Mouse (Mus musculus) ovary, postnatal 36 days (tissue): ENCODE data around the gene H2-DMa.

ENCODE experiments used
- DNase-seq: peaks from one replicate; pipeline ENCODE4 v3.0.0; 2022; ENCODE audit warnings: low spot score, mixed read lengths

Gene H2-DMa

DNA sequence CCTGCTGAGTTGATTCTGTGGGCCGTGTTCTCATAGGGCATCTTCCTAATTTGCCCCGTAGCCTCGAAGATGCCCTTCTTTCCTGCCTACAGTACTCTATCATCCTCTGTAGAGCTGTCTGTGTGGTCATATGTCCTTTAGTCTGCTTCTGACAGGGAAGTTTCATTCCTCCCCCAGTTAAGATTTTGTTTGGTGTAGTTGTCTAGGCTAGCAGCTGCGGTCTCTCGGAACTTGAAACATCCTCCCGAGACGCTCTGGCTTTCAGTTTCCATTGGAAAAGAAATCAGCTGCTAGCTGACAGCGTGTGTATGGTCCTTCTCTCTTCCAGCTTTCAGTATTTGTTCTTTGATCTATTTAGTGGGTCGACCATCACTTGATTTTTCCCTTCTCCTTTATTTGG, 14.5 kb upstream of the H2-DMa start:
- DNase-seq: no peak

DNA sequence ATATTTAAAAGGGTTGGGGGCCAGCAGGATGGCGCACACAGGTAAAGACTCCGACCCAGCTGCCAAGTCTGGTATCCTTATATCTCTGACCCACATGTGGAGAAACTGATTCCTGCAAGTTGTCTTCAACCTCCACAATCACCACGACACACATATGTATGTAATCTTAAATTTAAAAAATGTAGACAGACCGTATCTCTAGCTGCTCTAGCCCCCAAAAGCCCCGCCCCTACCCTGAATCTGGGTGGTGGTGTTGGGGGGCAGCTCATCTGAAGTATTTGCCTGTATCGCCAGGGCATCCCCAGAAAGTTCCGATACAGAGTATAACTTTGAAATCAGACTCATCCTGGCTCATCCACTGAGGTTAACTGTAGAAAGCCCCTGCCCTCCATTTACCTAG, 12.8 kb upstream of the H2-DMa start:
- DNase-seq: no peak

DNA sequence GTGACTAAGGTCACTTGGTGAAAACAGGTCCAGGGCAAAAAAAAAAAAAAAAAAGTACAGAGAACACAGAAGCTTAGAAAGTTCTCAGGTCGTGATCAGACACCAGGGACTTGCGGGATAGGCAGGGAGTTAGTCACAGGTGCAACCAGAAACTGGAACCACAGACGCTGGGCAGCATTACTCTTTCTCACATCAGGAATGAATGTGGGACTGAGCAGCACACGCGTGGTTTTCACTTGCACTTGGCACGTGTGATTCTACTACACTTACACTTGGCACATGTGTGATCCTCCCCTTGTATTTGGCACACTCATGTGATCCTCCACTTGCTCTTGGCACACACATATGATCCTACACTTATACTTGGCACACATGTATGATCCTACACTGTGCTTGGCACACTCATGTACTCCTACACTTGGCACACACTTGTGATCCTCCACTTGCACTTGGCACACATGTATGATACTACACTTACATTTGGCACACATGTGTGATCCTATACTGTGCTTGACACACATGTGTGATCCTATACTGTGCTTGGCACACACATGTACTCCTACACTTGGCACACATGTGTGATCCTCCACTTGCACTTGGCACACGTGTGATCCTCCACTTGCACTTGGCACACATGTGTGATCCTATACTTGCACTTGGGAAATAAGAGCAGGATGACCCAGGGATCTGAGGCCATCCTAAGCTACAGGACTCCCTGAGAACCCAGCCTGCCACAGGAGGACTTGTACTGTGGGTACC, 12.1 kb upstream of the H2-DMa start:
- no peak for DNase-seq

DNA sequence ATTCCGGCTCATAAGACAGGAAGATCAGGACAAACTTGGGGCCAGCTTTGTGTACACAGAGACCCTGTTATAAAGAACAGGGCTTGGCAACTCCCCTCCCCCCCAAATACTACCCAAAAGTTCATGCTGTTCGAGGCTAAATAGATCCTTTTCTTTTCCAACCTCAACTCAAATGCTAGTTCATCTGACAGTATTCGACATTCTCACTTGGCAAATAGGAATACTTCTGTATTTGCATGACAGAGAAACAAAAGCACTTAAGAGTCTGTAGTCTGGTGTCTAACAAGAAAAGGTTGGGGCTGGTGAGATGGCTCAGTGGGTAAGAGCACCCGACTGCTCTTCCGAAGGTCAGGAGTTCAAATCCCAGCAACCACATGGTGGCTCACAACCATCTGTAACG, 10.9 kb upstream of the H2-DMa start:
- no peak for DNase-seq

DNA sequence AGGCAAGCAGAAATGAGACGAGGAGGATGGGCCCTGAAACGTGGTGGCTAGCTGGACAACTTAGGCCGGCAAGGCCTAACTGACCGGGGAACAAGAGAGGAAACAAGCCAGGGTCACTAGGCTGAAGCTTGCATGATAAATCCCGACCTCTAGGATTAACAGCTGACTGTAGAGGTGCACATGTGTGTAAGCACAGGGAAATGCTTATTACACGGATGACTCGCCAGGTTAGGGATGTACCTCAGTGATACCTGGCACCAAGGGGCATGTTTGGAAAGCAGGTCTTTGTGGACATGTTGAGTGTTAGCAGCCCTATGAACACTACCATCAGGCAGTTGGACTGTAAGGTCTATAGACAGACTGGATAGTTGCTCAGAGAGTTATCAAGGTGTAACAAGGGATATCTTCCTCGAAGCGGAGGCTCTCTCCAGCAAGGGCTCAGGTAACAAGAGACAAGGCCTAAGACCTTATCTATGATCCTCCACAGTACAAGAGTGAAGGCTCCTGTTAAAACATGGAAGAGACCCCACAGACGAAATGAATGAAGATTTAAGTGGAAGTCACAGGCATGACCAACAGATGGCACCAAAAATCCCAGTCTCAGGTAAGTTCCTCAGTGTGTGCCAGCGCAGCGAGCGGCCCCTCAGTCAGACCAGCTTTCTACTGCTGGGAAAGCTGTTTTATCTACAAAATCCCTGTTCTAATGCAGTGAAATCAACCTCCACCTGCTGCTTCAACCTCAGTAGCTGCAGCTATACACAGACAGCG, 10.1 kb upstream of the H2-DMa start:
- no peak for DNase-seq

DNA sequence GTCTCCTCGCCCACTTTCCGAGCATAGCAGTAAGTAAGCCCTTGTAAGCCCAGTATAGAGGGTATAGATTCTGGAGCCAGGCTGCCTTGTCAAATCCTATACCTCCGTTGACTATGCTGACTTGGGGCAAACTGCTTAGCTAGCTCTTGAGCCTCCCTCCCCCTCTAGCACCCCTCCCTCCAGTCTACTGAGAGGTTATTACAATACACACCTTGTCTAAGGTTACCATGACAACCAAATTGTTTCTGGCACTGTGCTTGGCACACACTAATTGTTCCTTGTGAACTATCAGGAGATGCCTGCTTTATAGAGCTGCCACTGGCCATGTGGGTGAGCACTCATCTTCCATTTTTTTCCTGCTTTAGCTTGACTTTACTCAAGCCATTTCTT, 9.5 kb upstream of the H2-DMa start:
- DNase-seq: no peak

DNA sequence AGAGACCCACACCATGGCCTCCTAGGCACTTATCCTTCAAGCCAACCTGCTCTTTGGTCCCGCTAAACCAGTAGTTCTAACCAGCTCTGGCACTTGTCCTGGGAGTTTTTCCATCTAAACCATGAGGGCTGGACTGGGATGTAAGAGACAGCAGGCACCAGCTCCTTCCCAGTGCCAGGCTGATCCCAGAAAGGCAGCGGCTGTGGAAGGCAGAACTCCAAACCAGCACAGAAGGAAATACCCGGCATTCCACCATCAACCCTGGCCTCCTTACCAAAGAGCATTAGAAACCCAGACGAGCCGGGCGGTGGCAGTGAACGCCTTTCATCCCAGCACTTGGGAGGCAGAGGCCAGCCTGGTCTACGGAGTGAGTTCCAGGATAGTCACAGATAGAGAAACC, 9.0 kb upstream of the H2-DMa start:
- DNase-seq: no peak

DNA sequence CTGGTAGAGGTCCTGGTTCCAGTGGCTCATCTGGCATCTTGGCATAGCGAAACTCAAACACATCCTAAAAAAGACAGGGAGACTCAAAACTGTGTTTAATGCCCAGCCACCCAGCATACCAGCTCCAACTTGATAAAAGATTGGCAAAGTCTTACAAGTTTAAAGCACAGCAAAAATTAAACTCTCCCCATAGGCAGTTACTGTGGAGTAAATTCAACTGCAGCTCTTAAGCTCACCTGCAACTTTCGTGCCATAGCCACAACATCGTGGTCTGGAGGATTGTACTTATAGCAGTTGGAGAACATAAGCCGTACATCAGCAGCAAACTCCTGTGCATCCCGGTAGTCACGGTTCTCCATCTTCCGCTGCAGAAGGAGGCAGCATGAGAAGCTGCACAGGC, 5.2 kb upstream of the H2-DMa start:
- no peak for DNase-seq

DNA sequence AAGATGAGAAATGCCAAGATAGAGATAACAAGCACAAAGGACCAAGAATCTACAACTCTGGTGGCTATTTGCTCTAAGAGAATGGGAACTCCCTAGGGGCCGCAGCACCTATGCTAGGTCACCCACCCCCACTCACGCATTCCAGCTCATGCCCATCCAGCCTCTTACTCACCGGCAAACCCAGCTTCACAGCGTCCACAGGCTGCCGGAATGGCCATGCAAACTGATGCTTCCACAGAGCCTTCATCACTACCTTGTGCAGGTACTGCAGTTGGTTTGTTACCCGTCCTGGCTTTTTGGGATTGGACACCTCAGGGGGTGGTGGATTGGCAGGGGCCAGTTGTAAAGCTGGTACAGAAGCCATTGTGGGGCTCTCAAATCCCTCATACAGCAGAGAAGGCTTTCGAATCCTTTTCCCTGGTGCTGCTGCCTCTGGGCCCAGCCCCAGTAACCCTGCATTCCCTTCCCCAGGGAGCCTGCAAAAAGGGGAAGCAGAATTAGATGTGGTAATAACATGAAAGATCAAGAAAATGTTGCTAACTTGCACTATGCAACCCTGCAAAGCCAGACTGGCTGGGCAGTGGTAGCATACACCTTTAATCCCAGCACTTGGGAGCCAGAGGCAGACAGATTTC, 2.5 kb upstream of the H2-DMa start:
- no peak for DNase-seq

DNA sequence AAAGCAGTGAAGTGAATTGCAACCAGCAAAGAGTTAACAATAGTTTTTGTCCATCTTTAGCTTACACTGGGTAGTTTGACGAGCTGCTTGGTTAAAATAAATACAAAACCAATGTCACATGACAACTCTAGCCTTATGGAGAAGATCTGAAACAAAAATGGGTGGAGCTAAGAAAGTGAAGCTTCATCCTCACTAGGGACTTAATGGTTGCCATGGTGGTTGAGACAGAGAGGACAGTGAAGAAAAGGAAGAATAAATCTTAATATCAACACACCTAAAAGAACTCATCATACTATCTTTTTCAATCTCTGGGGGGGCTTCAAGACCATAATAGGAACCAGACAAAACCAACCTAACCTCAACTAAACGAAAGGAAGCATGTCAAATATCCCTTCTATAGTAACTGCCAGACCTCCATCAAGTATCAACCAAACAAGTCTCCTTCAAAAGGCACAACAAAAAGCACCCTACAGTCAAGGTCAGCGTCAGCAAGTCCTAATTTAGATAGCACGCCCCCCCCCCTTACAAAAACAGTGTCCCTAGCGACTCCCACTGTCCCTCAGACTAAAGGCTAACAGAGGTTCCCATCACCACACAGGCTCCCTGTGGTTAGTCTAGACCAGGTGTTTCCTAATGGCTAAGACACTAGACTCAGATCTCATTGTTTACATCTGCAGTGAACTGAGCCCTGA, 1.8 kb upstream of the H2-DMa start:
- no peak for DNase-seq

DNA sequence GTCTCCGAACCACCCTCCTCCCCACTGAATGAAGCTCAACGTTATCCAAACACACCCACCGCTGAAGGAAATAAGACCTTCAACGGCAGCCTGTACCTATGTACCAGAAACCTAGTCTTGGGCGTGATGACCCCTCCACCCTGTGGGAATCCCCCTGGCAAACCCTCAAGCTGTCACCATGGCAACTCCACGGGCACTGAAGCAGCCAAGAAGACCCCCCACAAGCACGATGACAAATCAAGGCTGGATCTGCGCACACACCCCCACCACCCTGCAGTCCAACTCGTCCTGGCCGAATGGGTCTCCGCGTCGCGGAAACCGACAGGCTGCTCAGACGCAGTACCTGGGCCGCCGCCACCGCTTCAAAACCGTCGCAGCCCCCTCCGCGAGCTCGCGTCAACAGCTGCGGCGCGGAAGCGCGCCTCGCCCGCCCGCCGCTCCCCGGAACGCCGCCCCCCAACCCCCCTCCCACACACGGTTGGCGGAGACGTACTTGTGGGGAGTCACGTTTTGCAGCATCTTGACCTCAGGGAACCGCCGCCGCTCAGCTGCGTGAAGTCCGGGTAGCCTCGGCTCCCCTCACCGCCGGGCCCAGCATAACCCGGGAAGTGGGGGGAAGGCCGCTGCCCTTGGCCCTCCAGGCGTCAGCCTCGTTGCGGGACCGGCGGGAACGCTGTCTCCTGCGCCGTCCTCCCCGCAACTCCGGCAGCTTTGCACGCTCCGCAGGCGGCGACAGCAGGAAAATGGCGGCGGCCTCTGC, 1.0 kb upstream of the H2-DMa start:
- peak; percentile 50 for DNase-seq

DNA sequence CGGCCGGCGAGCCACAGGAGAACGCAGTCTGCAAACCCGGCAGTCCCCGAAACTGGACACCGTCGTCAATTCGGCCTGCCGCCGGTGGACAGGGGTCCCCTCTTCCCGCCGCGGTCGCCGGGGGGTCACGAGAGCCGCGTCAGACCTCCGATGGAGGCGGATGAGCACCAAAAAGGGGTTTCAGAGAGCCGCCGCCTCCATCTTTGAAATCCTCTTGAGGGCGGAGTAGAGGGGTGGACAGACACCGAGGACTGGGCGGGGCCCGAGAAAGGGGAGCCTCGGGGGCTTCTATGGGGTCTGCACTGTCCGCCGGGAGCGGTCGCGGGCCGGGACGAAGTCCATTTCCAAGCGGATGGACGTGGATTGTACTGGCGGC, 480 bp upstream of the H2-DMa start:
- no peak for DNase-seq

DNA sequence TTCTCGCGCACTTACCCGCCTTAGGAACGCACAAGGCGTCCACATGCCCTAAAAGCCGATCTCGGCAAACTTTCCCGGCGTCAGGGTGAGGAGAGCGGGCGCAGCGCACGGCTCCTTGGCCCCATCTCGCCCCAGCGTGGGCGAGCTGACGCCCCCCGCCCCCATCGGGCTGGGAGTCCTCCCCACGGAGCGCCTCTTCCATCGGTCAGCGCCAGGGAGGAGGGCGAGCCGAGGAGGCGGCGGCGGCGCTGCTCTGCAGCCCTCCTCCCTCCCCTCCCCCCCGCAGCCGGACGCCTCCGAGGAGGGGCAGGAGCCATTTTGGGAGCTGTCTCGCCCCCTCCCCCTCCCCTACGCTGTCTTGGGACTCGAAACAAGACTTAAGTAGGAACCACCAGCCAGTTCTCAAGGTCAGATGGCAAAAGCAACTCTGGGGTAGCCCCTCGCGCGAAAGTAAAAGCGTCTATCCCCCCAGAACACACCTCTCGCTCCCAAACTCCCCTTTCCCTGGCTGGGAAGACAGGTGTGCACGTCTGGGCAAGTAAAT, 911 bp downstream of the H2-DMa start:
- peak; percentile 90 for DNase-seq

DNA sequence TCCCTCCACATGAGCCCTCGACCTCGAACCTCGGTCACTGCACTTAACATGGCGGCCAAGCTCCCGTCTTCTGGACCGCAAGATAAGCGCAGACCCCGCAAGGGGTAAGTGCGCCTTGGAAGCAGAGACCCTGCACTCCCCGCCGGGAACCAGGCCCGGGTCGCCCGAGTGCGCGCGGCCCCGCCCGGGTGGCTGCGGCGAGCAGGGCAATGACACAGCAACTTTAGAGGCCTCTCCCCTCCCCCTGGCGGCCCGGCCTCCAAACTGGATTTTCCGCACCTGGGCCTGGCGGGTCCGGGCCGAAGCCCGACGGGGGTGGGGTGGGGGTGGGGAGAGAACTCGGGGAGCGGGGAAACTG, 1.5 kb downstream of the H2-DMa start:
- peak; percentile 85 for DNase-seq

DNA sequence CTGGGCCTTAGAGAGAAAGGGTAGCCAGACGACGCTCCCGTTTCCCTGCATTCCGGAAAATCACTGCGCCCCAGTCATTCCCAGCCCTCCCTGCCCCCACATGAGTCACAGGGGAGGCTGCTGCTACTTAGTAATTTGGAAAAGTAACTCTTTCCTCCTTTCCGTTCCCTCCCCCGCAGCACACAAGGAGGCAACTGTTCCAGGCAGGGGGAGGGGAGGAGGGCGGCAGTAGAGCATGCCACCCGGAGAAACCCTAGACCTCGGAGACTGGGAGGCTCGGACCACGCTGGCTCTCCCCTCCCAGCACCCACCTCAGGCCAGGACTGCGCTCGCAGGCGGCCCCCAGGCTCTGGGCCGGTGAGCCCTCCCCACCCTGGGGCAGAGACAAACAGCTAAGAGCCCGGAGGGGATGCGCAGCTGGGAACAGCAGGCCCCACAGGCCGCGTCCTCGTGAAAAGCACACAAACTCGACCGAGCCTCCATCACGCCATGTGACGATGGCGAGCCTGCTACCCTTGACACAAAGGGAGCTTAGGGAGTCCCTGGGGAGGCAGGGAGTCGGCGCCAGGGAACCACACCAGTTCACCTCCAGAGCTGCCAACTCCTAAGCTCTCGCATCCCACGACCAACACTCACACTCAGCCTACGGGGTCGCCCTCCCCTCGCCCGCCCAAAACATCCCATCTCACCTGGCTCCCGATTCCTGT, 2.0 kb downstream of the H2-DMa start:
- peak; percentile 84 for DNase-seq

DNA sequence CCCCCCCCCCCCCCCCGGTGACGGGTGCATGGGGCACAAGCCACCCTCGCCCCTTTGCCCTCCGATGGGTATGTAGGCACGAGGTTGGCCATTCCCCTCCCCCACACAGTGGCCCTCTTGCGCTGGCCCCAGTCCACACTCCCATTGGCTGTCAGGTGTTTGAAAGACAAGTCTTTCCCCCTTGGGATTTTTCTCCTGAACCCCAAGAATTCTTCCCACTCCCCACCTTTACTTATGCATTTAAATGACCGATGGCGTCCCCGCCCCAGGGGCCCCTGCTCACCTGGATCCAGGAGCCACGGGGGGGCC, 2.5 kb downstream of the H2-DMa start:
- peak; percentile 74 for DNase-seq

DNA sequence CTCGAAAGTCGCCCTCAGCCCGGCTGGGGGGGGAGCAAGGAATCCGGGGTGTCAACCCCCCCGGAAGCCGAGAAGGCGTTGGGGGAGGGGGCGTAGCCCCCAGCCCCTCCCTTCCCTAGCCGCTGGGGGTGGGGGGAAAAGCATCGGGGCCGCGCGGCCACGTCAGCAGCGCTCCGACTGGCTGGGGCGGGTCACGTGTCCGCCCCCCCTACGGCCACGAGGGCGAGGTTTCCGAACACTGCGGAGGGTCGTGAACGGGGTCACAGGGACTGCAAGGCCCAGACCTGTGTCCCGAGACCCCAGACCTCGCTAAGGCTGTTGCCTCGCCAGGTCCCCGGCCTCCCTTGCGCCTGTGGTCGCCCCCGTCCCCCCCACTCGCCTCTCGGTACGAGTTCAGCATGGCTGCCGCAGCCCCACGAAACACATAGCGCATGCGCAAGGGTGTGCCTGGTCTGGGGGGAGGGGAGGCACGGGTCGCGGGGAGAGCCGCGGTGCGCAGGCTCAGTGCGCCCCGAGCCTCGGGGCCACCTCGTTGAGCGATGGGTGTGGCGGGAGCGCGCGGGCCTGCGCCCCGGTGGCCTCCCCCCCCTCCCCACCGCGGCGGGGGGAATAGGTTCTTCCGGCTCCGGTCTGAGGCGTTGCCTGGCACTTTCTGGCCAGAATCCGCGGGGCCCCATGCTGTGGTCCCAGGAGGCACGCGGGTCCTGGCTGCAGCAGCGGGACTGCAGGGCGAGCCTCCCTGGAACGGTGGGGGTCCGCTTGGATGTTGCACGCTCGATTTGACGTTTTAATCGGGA, 3.0 kb downstream of the H2-DMa start, which contains the start of gene Brd2:
Gene Brd2 (minus strand): TSS at position 447 of the 797 bp plus-strand sequence.
- peak; percentile 98 for DNase-seq

DNA sequence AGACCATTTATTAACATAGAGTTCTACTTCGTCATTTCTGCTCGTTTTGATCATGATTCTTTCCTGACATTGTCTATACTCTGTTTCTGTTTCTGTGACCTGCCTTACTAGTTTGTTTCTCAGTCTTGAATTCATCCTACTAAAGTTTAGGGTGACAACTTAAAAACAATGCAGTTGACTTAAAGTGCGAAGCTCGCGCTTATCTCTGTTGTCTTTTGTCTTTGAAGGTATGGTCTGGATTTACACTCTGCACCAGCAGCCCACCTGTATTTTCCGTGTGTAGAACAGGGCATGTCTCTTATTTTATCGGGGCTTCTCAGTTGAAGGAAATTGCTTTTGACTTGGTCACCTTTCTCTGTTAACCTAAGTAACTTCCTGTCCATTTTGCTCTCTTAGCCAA, 3.8 kb downstream of the H2-DMa start:
- no peak for DNase-seq

DNA sequence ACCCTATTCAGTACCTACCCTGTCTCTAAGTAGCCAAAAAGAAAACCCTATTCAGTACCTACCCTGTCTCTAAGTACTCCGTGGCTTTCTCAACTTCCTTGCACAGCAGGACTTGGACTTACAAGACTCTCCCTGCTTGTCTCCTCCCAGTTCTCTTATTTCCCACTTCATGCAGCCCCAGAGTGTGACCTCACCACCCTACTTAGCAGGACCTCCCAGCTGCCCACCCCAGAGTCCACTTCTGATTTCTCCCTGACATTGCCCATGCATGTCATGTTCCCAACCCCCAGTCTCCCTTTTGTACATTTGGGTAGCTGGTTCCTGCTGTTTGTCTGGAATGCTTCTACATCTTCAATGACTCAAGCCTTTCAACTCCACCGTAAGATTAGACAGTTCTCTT, 4.2 kb downstream of the H2-DMa start:
- no peak for DNase-seq

DNA sequence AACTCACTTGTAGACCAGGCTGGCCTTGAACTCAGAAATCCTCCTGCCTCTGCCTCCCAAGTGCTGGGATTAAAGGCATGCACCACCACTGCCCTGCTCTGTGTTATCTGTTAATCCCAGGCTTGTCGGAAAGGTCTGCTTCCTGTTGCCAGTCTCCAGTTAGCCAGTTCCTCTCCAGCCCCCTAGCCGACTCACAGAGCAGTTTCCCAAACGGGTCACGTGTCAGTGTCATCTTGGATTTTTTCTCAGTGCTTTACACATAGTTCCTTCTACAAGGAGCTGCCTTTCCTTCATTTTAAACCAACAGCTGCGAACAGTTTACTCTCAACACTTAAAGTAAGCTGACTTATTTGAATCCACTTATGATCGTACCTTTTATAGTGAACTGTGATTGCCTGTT, 5.3 kb downstream of the H2-DMa start:
- DNase-seq: no peak
